Mouse (Mus musculus): ENCODE measurements around the gene Alcam. TPM values are rescaled to one million over a fixed set of nuclear protein-coding genes. Genes with fewer than 3 reads are reported as not detected.

The Alcam gene
- total RNA-seq, 2 experiments from 2014 or later, result 48.8 to 51.4 TPM

- DNase-seq, result no peak
These were observed 10.8 kb downstream of the Alcam start for GRCm38 (mm10) chr16:52443055-52443454.

DNA sequence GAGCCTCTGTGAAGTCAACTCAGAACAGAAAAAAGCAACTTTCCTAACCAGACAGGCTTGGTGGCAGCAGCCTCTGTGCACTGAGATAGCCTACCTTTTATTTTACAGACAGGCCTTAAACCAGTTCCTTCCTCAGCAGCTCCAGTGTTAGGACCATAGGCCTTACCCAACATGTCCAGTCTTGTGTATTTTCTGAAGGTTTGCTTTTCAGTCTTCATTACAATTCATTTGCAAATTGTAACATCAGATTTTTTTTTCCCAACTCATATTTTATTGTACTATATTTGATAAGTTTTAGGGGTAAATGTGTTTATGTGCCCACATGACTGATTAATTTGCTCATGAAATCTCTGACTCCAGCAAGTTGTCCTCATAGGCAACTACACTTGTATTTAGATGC lies 14.3 kb downstream of the Alcam start:
- no peak for DNase-seq

- no peak for DNase-seq
These were observed 14.9 kb downstream of the Alcam start for GRCm38 (mm10) chr16:52439007-52439406.

DNA sequence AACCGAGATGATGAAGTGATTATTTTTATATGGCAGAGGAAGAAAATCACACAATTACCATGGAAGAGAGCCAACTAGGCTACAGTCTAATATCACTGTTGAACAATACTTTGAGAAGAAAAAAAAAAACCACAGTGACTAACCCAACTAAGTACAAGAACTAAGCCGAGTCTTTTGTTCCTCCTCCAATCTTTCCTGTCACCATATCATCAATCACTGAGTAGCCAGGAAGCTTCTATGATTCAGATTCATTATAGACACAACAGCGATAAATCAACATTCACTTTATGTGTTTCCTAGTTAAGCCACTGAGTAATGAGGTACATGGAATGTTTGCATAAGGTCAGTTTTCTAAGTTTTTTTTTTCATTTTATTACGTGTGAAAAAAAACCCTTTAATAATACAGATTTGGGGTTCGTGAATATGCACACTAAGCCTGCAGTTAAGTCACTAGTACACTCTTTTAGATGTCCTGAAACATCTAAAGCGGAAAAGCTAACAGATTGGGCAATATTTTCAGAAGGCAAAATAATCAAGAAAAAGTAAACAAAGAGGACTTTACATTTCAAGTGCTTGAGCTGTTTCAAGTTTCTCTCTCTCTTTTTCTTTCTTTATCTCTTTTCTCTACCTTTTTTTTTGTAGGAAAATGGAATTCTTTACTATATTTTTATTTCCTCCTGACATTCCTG lies 15.5 kb downstream of the Alcam start:
- no peak for DNase-seq

DNA sequence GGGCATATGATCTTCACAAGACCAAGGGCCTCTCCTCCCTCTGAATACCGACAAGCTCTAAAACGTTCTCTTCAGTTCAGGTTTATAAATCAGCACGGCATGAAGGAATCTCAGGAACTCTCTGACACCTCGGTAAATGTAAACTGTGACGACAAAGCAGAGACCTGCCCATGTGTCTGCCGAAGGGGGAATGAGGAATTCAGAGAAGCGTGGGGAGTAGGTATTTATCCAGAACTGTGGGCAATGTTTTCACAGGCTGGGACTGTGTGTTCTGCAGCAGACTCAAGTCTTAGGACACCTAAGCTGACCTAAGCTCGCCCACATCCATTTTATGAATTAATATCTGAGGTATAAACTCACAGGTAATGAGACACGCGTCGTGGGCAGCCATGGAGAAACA lies 20.7 kb downstream of the Alcam start:
- DNase-seq, result no peak

DNA sequence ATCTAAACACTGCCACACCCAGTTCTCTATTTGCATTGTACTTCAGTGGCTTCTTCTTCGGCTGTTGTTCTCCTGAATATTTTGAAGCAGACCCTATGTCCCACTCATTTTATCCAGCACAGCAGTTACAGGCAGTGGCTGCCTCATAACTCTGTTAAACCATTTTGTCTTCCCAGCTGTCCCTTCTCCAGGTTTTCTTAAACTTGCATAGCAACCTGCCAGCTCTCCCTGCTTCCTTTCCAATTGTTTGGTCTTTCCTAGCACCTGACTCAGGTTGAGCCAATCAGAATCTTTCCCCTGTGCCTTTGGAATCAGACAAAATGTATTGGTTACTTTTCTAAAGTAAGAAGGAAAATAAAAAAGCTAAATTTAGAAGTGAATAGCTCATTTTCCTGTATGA lies 21.8 kb downstream of the Alcam start:
- DNase-seq, result no peak

DNA sequence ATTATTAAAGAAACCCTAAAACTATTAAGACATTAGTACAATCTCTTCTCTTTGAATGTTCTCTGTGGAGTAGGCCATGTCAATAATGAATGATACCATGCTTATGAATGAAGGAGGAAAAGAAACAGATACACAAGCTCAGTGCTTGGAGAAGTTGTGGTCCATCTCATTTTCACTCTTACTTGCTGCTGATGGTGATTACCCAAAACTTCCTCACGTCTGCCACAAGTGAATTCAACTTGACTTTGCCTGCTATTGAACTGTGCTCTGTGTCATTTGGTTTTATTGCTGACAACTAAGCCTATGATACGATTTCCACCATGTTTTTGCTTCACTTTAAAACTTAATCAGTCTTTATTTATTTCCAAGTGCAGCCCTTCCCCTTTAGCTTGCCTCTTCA lies 22.3 kb downstream of the Alcam start:
- DNase-seq, result no peak

- no peak for DNase-seq
These were observed 23.8 kb downstream of the Alcam start for GRCm38 (mm10) chr16:52430073-52430472.

GRCm38 (mm10) chr16:52429661-52430060 lies 24.2 kb downstream of the Alcam start:
- DNase-seq, result no peak

DNA sequence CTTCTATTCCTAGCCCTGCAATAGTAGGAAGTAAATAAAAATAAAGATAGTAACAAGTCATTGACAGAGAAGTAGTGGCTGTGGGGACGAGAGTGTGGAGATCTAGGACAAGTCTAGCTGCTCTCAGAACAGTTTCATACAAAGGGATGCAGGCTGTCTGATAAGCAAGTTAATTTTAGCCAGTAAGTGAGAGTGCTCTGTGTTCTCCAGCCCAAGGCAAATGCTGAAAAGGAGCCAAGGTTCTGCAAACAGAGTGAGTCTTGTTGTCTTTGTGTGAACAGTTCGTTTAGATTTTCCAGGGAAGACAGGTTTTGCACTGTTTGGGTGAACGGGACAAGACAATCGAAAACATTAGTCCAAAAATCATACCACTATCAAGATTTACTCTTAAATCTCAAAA lies 25.4 kb downstream of the Alcam start:
- DNase-seq, result peak; percentile 4

DNA sequence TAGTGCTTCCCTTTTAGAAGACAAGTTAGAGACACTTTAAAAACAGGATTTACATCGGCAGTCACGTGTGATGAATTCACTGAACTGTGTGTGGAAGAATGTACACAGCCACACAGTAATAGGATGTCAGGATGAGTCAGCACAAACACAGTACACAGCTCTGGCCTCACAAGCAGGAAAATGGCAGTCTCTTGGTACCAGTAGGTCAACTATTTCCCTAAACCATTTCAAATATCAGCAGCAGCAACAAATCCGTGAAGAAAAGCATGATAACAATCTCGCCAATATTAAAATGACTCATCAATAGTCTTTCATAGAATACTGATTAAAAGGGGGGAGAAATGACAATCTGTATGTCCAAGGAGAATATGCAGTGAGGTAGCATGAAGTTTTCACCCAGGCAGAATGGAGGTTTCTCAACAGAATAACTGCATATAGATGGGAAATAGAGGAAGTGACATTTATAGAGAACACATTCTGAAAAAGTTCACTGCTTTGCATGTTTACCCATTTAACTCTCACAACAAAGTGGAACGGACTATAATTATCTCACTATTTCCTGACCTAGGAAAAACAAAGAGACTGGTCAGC lies 35.2 kb downstream of the Alcam start:
- DNase-seq, result no peak

GRCm38 (mm10) chr16:52417982-52418381 lies 35.9 kb downstream of the Alcam start:
- DNase-seq, result no peak

- no peak for DNase-seq
These were observed 36.7 kb downstream of the Alcam start for GRCm38 (mm10) chr16:52417146-52417545.

GRCm38 (mm10) chr16:52413714-52414113 lies 40.2 kb downstream of the Alcam start:
- no peak for DNase-seq

DNA sequence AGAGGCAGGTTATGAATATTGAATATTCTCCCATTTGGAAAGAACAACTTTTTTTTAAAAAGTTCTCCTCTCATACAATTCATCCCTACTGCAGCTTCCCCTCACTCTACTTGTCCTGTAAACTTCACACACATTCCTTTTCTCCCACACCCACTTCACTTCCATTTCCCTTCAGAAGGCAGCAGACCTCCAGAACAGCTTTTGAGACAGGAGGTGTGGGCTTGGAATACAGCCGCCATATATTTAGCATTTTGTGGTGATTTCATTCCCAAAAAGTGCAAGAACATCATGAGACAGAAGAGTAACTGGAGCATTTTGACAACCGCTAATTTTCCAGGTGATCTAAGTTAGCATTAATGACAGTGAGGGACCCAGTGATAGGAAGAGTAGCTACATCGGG lies 47.8 kb downstream of the Alcam start:
- DNase-seq, result no peak

DNA sequence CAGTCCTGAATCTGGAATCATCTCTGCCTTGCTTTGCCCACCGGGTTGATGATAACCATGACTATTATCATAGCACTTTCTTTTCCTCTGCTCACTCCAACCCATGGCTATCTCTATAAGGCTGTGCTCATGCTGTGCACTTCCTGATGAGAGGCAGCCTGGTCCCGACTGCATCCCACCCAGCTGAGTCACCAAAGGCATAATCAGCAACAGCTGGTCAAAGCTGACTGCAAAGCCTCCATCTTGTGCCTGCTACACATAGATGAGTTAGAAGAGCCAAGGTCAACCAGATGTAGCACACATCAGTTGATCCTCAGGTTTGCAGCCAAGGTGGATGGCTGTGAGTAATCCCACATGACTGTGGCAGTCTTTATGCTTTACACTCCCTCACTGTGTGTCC lies 48.6 kb downstream of the Alcam start:
- DNase-seq, result no peak

DNA sequence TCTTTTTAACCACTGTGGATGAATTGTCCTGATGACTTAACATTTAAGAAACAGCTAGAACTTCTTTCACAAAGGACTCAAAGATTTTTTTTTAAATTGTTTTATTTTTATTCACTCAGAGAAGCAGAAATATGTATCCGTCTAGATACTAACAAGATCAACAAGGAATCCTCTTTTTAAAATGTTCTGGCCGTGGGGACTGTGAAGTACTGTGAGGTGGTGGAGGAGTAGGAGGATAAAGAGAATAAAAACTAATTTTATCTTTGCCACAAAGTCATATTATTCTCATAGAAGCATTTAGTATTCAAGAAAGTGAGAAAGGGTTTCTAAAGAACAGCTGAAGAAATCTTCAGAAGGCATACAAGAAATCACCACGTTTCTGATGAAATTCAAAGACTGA lies 54.8 kb downstream of the Alcam start:
- DNase-seq, result no peak

- no peak for DNase-seq
These were observed 67.0 kb downstream of the Alcam start for GRCm38 (mm10) chr16:52386781-52387300.

DNA sequence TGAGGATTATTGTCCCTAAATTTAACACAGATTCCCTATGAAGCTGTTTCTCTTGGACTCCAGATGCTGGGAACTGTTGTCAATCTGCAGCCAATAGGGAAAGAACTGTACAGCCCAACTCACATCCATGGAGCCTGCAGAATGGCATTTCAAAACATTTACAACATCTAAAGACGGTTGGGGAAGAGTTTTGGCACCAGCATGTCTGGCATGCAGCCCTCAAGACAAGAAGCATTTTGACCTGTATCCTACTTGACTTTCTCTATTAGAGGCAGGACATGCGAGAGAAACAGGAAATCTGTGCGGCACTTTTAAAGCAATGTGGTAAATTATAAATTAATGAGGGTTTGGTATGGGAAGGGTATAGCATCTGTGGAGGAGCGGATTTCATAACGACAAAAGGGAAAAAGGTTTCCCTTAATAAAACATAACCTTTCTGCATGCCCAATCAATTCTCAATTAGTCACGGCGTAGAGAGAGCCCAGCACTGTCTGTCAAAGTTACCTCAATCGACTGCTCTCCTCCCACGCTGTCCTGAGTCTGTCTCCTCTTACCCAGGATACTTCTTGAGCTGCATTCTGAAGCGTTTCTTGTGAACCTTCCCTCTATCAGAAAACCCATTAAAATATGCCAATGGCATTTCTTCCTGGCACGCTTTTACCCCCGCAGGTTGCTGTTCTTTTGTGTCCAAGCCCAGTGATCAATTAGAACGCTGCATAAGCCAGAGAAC lies 70.3 kb downstream of the Alcam start:
- peak; percentile 52 for DNase-seq

GRCm38 (mm10) chr16:52378811-52379597 lies 74.9 kb downstream of the Alcam start:
- peak; percentile 11 for DNase-seq

DNA sequence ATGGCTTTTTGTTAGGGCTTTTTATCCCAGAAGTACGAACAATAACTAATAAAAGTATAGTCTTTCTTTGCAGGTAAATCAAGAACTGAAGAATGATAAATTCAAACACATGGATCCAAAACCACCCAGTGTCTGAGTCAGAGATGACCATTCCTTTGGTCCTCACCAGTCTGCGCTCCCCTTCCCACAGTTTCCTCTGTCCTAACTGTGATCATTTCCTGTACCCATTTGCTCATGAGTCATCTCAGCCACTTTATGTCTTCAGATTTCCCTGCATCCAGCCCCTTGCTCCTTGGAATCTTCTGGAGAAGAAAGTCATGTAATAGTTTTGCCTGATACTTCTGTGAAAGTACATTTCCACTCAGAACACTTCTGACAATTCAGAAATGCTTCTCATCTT lies 77.0 kb downstream of the Alcam start:
- DNase-seq, result no peak

DNA sequence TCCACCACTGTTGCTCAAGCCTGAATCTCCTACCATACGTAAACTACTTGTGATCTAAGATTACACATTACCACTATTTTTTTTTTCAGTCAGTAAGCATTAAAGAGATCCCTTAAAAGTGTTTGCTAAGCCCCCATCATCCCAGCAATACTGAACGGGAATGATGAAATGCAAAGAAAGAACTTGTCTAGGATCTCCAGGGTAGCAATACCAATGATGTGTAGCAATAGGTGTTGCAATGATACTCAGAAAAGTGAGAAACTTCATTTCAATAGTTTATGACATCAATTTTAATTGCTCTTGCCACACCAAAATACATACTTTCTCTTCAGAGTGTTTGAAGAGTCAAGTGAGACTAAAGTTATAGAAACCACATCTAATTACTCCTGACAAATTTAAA lies 81.9 kb downstream of the Alcam start:
- no peak for DNase-seq

- no peak for DNase-seq
These were observed 85.4 kb downstream of the Alcam start for GRCm38 (mm10) chr16:52368521-52368920.

Data from adrenal gland, postnatal 10 days (tissue).